Mouse (Mus musculus) brain, embryonic 14.5 days (tissue): ENCODE measurements around the gene Ubl7. TPM values are rescaled to one million over a fixed set of nuclear protein-coding genes. Genes with fewer than 3 reads are reported as not detected.

Experiments used
- DNase-seq: peaks from one replicate; pipeline ENCODE4 v3.0.0-alpha.2; 2011; ENCODE audit warnings: low read depth
- CTCF ChIP-seq: fragments of 200-500 bp; IDR thresholded peaks from 2 replicates; pipeline ENCODE4 v1.5.1; 2012; ENCODE audit warnings: inconsistent platforms, mild to moderate bottlenecking, moderate library complexity, borderline replicate concordance; ENCODE audit not compliant: insufficient read depth, insufficient read length; ENCODE audit errors: extremely low read depth
- POLR2A ChIP-seq: fragments of 200-500 bp; IDR thresholded peaks from 2 replicates; pipeline ENCODE4 v1.6.1; 2012; ENCODE audit warnings: mild to moderate bottlenecking, inconsistent platforms, borderline replicate concordance; ENCODE audit not compliant: poor library complexity, insufficient read depth, insufficient read length, severe bottlenecking; ENCODE audit errors: extremely low read depth
- polyA plus RNA-seq: library from polyadenylated mRNA; depleted of rRNA; stranded (reverse); fragments of >200 nt; gene quantifications from 2 replicates; pipeline ENCODE4 v1.2.3, GENCODE M21; 2012

The Ubl7 gene
- polyA plus RNA-seq, 1 experiment, result 125 TPM

- no peak for DNase-seq
- TF ChIP-seq POLR2A (no peak), CTCF (no peak)
Observed at GRCm38 (mm10) chr9:57921491-57922060, 10.8 kb downstream of the Ubl7 start.

- DNase-seq, result no peak
- no peak for TF ChIP-seq POLR2A
Observed at GRCm38 (mm10) chr9:57922381-57922780, 11.6 kb downstream of the Ubl7 start.

- no peak for TF ChIP-seq POLR2A
- TF ChIP-seq CTCF, result no peak
- DNase-seq, result no peak
Observed at GRCm38 (mm10) chr9:57923046-57923445, 12.3 kb downstream of the Ubl7 start.

- TF ChIP-seq POLR2A (no peak), CTCF (no peak)
- no peak for DNase-seq
Observed at GRCm38 (mm10) chr9:57931166-57931767, 20.5 kb downstream of the Ubl7 start.

- no peak for DNase-seq
- TF ChIP-seq POLR2A (no peak), CTCF (no peak)
Observed at GRCm38 (mm10) chr9:57932253-57932652, 21.5 kb downstream of the Ubl7 start.

GRCm38 (mm10) chr9:57932831-57933602 is 22.2 kb downstream of the Ubl7 start:
- TF ChIP-seq POLR2A (no peak), CTCF (no peak)
- DNase-seq, result no peak

GRCm38 (mm10) chr9:57935683-57936437 is 25.1 kb downstream of the Ubl7 start:
- DNase-seq, result peak; percentile 93
- TF ChIP-seq POLR2A (no peak), CTCF (peak; percentile 89)

- TF ChIP-seq POLR2A (no peak), CTCF (no peak)
- no peak for DNase-seq
Observed at GRCm38 (mm10) chr9:57937171-57937570, 26.4 kb downstream of the Ubl7 start.

GRCm38 (mm10) chr9:57937651-57938050 is 26.9 kb downstream of the Ubl7 start:
- peak; percentile 56 for DNase-seq
- no peak for TF ChIP-seq POLR2A
- no peak for TF ChIP-seq CTCF

- no peak for DNase-seq
- TF ChIP-seq CTCF (no peak), POLR2A (no peak)
Observed at GRCm38 (mm10) chr9:57938225-57939055, 27.7 kb downstream of the Ubl7 start.
